Mouse (Mus musculus) stomach, embryonic 14.5 days (tissue): Measurements from ENCODE around the gene Lhfp. TPM values are rescaled to one million over a fixed set of nuclear protein-coding genes. Genes with fewer than 3 reads are reported as not detected.

Experiments used
- ATAC-seq: fragments of 200-750 bp; cut with Nextera tagmentation; 2 replicates; pipeline ENCODE4 v1.8.0; 2017; ENCODE audit warnings: low read depth, moderate TSS enrichment; ENCODE audit not compliant: insufficient number of reproducible peaks, insufficient read depth, low FRiP score
- H3K27ac ChIP-seq: fragments of 300-500 bp; sonication (generic); 2 replicates; pipeline ENCODE4 v1.5.1; 2014; ENCODE audit warnings: mild to moderate bottlenecking, low read length, moderate library complexity, mixed read lengths
- H3K27me3 ChIP-seq: fragments of 300-500 bp; sonication (generic); 2 replicates; pipeline ENCODE4 v1.6.1; 2014; ENCODE audit warnings: low read length, control low read depth, mixed read lengths; ENCODE audit not compliant: control insufficient read depth, insufficient read depth
- H3K36me3 ChIP-seq: fragments of 300-500 bp; sonication (generic); 2 replicates; pipeline ENCODE4 v1.6.1; 2014; ENCODE audit warnings: mild to moderate bottlenecking, control low read depth, low read length, moderate library complexity, mixed read lengths; ENCODE audit not compliant: control insufficient read depth, insufficient read depth
- H3K4me1 ChIP-seq: fragments of 300-500 bp; sonication (generic); 2 replicates; pipeline ENCODE4 v1.6.1; 2014; ENCODE audit warnings: low read length, control low read depth, mixed read lengths; ENCODE audit not compliant: control insufficient read depth, insufficient read depth
- H3K4me2 ChIP-seq: fragments of 300-500 bp; sonication (generic); replicated peaks from 2 replicates; pipeline ENCODE4 v1.6.1; 2014; ENCODE audit warnings: low read depth, low read length, control low read depth
- H3K4me3 ChIP-seq: fragments of 300-500 bp; sonication (generic); 2 replicates; pipeline ENCODE4 v1.5.1; 2014; ENCODE audit warnings: low read depth, low read length, control low read depth
- H3K9ac ChIP-seq: fragments of 300-500 bp; sonication (generic); replicated peaks from 2 replicates; pipeline ENCODE4 v1.6.1; 2014; ENCODE audit warnings: low read depth, mild to moderate bottlenecking, control low read depth, low read length, moderate library complexity, mixed read lengths
- H3K9me3 ChIP-seq: fragments of 300-500 bp; sonication (generic); 2 replicates; pipeline ENCODE4 v1.6.1; 2016; ENCODE audit warnings: low read depth, low read length, control low read depth; ENCODE audit not compliant: control insufficient read depth
- WGBS: fragments of 180-500 bp; shearing (Covaris S2); extraction: QIAGEN DNeasy Blood & Tissue Kit; methylation state at CpG from one replicate; pipeline ENCODE4 v1.1.7; 2014; 5-methylcytosine and 5-hydroxymethylcytosine counted together
- polyA plus RNA-seq: library from polyadenylated mRNA; unstranded; fragments of >200 nt; fragmentation: Nextera tagmentation; extraction: Ambion mirVana; gene quantifications from 2 replicates; pipeline ENCODE4 v1.2.1, GENCODE M21; 2014

The Lhfp gene
- polyA plus RNA-seq, 1 experiment from 2014 or later: 48.0 TPM

- Histone ChIP-seq H3K9ac (no peak overlapping the region), H3K4me2 (no peak overlapping the region), H3K27ac (peak overlapping the region; percentile 34; the same call in 1 of the 2 replicates), H3K27me3 (no peaks in the 10 kb centered on the region), H3K9me3 (no peaks in the 10 kb centered on the region), H3K4me3 (no peak overlapping the region), H3K4me1 (0 out of 2 replicates have a peak, but pooled peaks cover 6% of the 10 kb centered on the region), H3K36me3 (no peaks in the 10 kb centered on the region)
- peak; percentile 42; the same call in 1 of the 2 replicates for ATAC-seq
- WGBS: 27% methylated on average over 8 of the region's 8 CpGs
Measured at GRCm38 (mm10) chr3:53166001-53166400, 124.7 kb downstream of the Lhfp start.

- H3K4me3 ChIP-seq: no peak overlapping the region
- H3K4me2 ChIP-seq: no peak overlapping the region
- 0 out of 2 replicates have a peak, but pooled peaks cover 6% of the 10 kb centered on the region for H3K4me1 ChIP-seq
- H3K27me3 ChIP-seq: no peaks in the 10 kb centered on the region
- no peaks in the 10 kb centered on the region for H3K36me3 ChIP-seq
- no peak overlapping the region for H3K9ac ChIP-seq
- H3K9me3 ChIP-seq: no peaks in the 10 kb centered on the region
- no peak for ATAC-seq
- WGBS: 84% methylated on average over 3 of the region's 3 CpGs
- no peak overlapping the region for H3K27ac ChIP-seq
Measured at GRCm38 (mm10) chr3:53169486-53169885, 128.2 kb downstream of the Lhfp start.

DNA sequence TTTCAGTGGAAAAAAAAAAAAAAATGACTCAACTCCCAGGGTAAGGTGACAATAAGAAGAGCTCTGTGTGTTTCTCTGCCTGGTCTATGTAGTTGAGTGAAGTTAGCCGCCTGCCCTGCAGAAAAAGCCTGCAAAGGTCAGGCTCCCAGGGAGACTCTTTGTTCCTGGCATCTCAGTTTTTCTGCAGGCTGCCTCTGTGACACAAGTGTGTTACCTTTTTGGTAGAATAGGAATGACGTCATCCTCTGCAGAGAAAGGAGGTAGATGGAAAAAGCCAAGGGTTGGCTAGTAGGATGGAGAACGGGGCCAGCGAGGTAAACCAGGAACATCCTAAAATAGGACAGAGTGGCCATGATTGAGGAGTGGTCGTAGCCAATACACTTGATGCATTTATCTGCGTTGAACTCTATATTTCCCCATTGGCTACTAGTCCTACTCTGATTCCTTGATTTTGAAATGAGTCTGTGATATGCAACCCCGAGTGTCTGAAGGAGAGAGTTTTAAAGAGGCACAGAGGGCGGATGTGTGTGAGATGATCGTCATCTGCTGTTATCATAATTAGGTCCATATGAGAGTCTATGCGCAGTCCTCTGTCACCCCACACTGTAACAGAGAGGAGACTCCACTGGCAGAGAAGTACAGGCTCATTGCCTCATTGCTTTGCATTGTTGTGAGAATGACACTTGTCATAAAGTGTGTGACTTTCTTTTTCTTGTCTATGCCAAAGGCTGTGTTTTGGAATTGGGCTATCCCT is 132.2 kb downstream of the Lhfp start:
- H3K36me3 ChIP-seq: no peaks in the 10 kb centered on the region
- no peak overlapping the region for H3K4me3 ChIP-seq
- H3K9me3 ChIP-seq: no peaks in the 10 kb centered on the region
- 0 out of 2 replicates have a peak, but pooled peaks cover 4% of the 10 kb centered on the region for H3K4me1 ChIP-seq
- H3K4me2 ChIP-seq: no peak overlapping the region
- WGBS: 89% methylated on average over 10 of the region's 10 CpGs
- ATAC-seq: no peak
- H3K27me3 ChIP-seq: no peaks in the 10 kb centered on the region
- H3K9ac ChIP-seq: no peak overlapping the region
- H3K27ac ChIP-seq: no peak overlapping the region

GRCm38 (mm10) chr3:53179936-53180335 is 138.6 kb downstream of the Lhfp start:
- Histone ChIP-seq H3K36me3 (no peaks in the 10 kb centered on the region), H3K27me3 (no peaks in the 10 kb centered on the region), H3K27ac (no peak overlapping the region), H3K9ac (no peak overlapping the region), H3K4me1 (0 out of 2 replicates have a peak, but pooled peaks cover 4% of the 10 kb centered on the region), H3K4me3 (no peak overlapping the region), H3K4me2 (no peak overlapping the region), H3K9me3 (no peaks in the 10 kb centered on the region)
- ATAC-seq: no peak
- WGBS: 78% methylated on average over 6 of the region's 6 CpGs

DNA sequence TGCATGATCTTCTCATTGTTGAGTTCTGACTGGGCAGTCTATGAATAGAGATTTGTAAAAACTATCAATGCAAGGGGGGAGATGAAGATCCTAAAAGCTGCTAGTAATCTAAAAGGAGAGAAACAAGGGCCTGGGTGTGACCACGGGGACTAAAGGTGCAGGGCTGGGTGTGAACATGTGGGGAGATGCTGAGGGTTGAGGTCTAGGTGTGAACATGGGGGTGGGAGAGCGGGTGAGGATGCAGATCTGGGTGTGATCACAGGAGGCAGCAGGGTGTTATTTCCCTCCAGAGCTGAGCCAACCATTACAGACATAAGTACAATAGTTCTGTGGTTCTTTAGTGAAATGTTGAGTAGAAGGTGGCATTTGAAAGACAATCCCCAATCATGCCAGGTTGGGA is 144.1 kb downstream of the Lhfp start:
- ATAC-seq: no peak
- H3K4me3 ChIP-seq: no peak overlapping the region
- no peaks in the 10 kb centered on the region for H3K4me1 ChIP-seq
- H3K27ac ChIP-seq: no peak overlapping the region
- H3K9me3 ChIP-seq: no peaks in the 10 kb centered on the region
- H3K36me3 ChIP-seq: no peaks in the 10 kb centered on the region
- WGBS: 91% methylated on average over 2 of the region's 2 CpGs
- H3K27me3 ChIP-seq: no peaks in the 10 kb centered on the region
- H3K4me2 ChIP-seq: no peak overlapping the region
- no peak overlapping the region for H3K9ac ChIP-seq

- H3K36me3 ChIP-seq: no peaks in the 10 kb centered on the region
- 88% methylated on average over 4 of the region's 4 CpGs for WGBS
- no peak for ATAC-seq
- H3K4me1 ChIP-seq: no peaks in the 10 kb centered on the region
- no peak overlapping the region for H3K27ac ChIP-seq
- no peak overlapping the region for H3K4me2 ChIP-seq
- H3K9me3 ChIP-seq: no peaks in the 10 kb centered on the region
- no peak overlapping the region for H3K9ac ChIP-seq
- H3K27me3 ChIP-seq: no peaks in the 10 kb centered on the region
- H3K4me3 ChIP-seq: no peak overlapping the region
Measured at GRCm38 (mm10) chr3:53193441-53193840, 152.1 kb downstream of the Lhfp start.

DNA sequence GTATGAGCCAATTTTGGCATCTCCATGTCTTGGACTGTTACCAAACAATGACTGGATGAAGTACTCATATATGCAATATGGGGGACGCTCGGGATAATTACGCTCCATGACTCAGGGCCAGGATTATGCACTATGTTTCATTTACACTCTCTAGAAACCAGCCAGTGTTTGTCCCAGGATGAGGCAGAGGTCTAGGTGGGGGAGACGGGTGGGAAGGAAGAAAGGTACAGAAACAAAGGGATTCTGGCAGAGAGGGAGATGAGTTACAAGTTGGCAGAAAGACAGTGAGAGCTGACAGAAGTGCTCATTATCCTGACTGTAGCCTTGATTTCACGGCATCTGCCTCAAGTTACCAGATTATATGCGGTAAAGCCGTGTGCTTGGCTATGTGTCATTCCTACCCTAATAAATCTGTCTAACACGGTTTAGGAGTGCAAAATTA is 154.4 kb downstream of the Lhfp start:
- ATAC-seq: no peak
- Histone ChIP-seq H3K4me3 (no peak overlapping the region), H3K36me3 (no peaks in the 10 kb centered on the region), H3K9ac (no peak overlapping the region), H3K4me2 (no peak overlapping the region), H3K4me1 (no peaks in the 10 kb centered on the region), H3K27ac (no peak overlapping the region), H3K9me3 (no peaks in the 10 kb centered on the region), H3K27me3 (no peaks in the 10 kb centered on the region)
- 71% methylated on average over 8 of the region's 8 CpGs for WGBS

DNA sequence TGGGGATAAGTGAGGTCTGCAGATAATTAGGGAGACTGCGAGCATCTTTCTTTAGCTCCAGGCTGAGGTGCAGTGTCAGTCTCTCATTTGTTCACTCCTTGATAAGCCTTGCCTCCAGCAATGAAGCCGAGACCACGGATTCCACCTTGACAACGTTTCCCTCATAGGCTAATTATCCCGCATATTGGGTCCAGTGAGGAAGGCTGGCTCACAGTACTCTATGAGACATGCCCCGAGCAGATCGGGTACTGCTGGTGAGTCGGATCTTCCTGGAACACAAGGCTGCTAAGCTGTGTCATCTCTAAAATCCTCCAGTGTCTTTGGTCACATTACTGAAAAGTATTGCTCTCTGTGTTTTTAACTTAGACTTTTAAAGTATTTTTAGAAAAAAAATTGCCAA is 158.8 kb downstream of the Lhfp start:
- no peak for ATAC-seq
- Histone ChIP-seq H3K27me3 (no peaks in the 10 kb centered on the region), H3K9me3 (no peaks in the 10 kb centered on the region), H3K36me3 (no peaks in the 10 kb centered on the region), H3K4me1 (peaks cover 13% of the 10 kb centered on the region), H3K9ac (no peak overlapping the region), H3K4me2 (no peak overlapping the region), H3K4me3 (no peak overlapping the region), H3K27ac (no peak overlapping the region)
- 88% methylated on average over 8 of the region's 8 CpGs for WGBS

DNA sequence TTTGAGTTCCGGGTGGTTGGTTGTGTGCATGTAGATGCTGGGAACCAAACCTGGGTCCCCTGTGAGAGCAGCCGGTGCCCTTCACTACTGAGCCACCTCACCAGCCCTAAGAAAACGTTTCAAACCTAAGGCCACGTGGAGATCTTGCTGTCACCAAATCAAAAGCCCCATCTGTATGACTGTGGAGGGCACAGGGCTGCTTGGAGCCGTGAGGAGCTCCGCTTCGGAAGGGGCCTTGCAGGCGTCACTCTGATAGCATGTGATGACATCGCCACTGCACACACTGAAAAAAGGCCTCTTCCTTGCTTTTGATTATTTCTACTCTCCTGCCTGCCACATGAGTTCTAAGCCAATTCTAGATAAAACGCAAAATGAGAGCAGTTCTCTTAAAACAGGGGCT is 159.5 kb downstream of the Lhfp start:
- no peaks in the 10 kb centered on the region for H3K36me3 ChIP-seq
- H3K4me2 ChIP-seq: no peak overlapping the region
- H3K27me3 ChIP-seq: no peaks in the 10 kb centered on the region
- no peak for ATAC-seq
- no peak overlapping the region for H3K4me3 ChIP-seq
- 78% methylated on average over 10 of the region's 10 CpGs for WGBS
- no peak overlapping the region for H3K27ac ChIP-seq
- peaks cover 13% of the 10 kb centered on the region for H3K4me1 ChIP-seq
- H3K9me3 ChIP-seq: no peaks in the 10 kb centered on the region
- H3K9ac ChIP-seq: no peak overlapping the region
